Mouse (Mus musculus) kidney, embryonic 16.5 days (tissue): Measurements from ENCODE around the gene Vps35l. TPM values are rescaled to one million over a fixed set of nuclear protein-coding genes. Genes with fewer than 3 reads are reported as not detected.
A peak's percentile ranks its signal among the peaks of the same experiment; 100 is the strongest.

Source experiments
- ATAC-seq: fragments of 200-750 bp; cut with Nextera tagmentation; 2 replicates; pipeline ENCODE4 v1.8.0; 2017; ENCODE audit warnings: moderate TSS enrichment; ENCODE audit not compliant: low FRiP score, low TSS enrichment
- H3K27ac ChIP-seq: fragments of 300-500 bp; sonication (generic); 2 replicates; pipeline ENCODE4 v1.5.1; 2014; ENCODE audit warnings: low read length
- H3K27me3 ChIP-seq: fragments of 300-500 bp; sonication (generic); 2 replicates; pipeline ENCODE4 v1.6.1; 2014; ENCODE audit warnings: low read length, control low read depth, mixed read lengths; ENCODE audit not compliant: insufficient read depth
- H3K36me3 ChIP-seq: fragments of 300-500 bp; sonication (generic); 2 replicates; pipeline ENCODE4 v1.6.1; 2014; ENCODE audit warnings: low read length, control low read depth, mixed read lengths; ENCODE audit not compliant: insufficient read depth
- H3K4me1 ChIP-seq: fragments of 300-500 bp; sonication (generic); 2 replicates; pipeline ENCODE4 v1.6.1; 2014; ENCODE audit warnings: low read length, control low read depth, mixed read lengths; ENCODE audit not compliant: insufficient read depth
- H3K4me2 ChIP-seq: fragments of 300-500 bp; sonication (generic); replicated peaks from 2 replicates; pipeline ENCODE4 v1.6.1; 2014; ENCODE audit warnings: low read depth, low read length
- H3K4me3 ChIP-seq: fragments of 300-500 bp; sonication (generic); 2 replicates; pipeline ENCODE4 v1.5.1; 2014; ENCODE audit warnings: mild to moderate bottlenecking, low read length
- H3K9ac ChIP-seq: fragments of 300-500 bp; sonication (generic); replicated peaks from 2 replicates; pipeline ENCODE4 v1.6.1; 2014; ENCODE audit warnings: low read length
- H3K9me3 ChIP-seq: fragments of 300-500 bp; sonication (generic); 2 replicates; pipeline ENCODE4 v1.6.1; 2016; ENCODE audit warnings: low read length, control low read depth
- WGBS: fragments of 180-500 bp; shearing (Covaris S2); extraction: QIAGEN DNeasy Blood & Tissue Kit; methylation state at CpG from one replicate; pipeline ENCODE4 v1.1.7; 2014; 5-methylcytosine and 5-hydroxymethylcytosine counted together
- polyA plus RNA-seq: library from polyadenylated mRNA; unstranded; fragments of >200 nt; fragmentation: Nextera tagmentation; extraction: Ambion mirVana; gene quantifications from 2 replicates; pipeline ENCODE4 v1.2.1, GENCODE M21; 2015

Vps35l gene
- polyA plus RNA-seq, 1 experiment from 2014 or later: 72.8 TPM

GRCm38 (mm10) chr7:118821887-118822556, 82.0 kb downstream of the Vps35l start:
- no peak overlapping the region for H3K4me2 ChIP-seq
- no peaks in the 10 kb centered on the region for H3K9me3 ChIP-seq
- H3K4me3 ChIP-seq: no peak overlapping the region
- no peak for ATAC-seq
- H3K4me1 ChIP-seq: no peaks in the 10 kb centered on the region
- WGBS: 67% methylated on average over 12 of the region's 12 CpGs
- peaks cover 9% of the 10 kb centered on the region for H3K36me3 ChIP-seq
- no peaks in the 10 kb centered on the region for H3K27me3 ChIP-seq
- H3K9ac ChIP-seq: no peak overlapping the region
- H3K27ac ChIP-seq: no peak overlapping the region

DNA sequence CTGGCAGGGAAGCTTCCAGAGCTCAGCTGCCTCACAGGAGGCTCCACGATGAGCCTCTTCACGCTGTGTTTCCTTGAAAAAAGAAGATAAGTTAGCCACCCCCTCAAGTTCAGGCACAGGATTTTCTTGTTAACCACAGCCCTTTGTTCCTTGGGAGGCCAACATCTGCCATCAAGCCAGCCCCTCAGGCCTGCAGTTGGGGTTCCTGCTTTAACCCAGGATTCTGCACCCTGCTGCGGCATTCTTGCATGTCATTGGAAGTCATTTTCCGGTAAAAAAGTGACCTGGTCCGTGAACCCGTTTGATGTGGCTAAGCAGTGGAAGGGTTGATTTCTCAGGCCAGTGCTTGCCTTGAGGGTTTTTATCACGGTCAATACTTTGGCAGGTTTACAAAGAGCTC, 84.4 kb downstream of the Vps35l start:
- no peak for ATAC-seq
- peak overlapping the region; percentile 36; the same call in 1 of the 2 replicates for H3K9ac ChIP-seq
- 0 out of 2 replicates have a peak, but pooled peaks cover 4% of the 10 kb centered on the region for H3K4me1 ChIP-seq
- H3K9me3 ChIP-seq: no peaks in the 10 kb centered on the region
- H3K27ac ChIP-seq: peak overlapping the region; percentile 80
- H3K27me3 ChIP-seq: no peaks in the 10 kb centered on the region
- H3K4me2 ChIP-seq: no peak overlapping the region
- H3K4me3 ChIP-seq: no peak overlapping the region
- WGBS: 53% methylated on average over 7 of the region's 7 CpGs
- H3K36me3 ChIP-seq: peaks cover 9% of the 10 kb centered on the region

GRCm38 (mm10) chr7:118827975-118828416, 88.0 kb downstream of the Vps35l start:
- Histone ChIP-seq H3K9me3 (no peaks in the 10 kb centered on the region), H3K36me3 (peaks cover 13% of the 10 kb centered on the region), H3K4me3 (no peak overlapping the region), H3K4me1 (0 out of 2 replicates have a peak, but pooled peaks cover 4% of the 10 kb centered on the region), H3K4me2 (no peak overlapping the region), H3K9ac (no peak overlapping the region), H3K27me3 (no peaks in the 10 kb centered on the region), H3K27ac (no peak overlapping the region)
- WGBS: 81% methylated on average over 5 of the region's 5 CpGs
- ATAC-seq: no peak

DNA sequence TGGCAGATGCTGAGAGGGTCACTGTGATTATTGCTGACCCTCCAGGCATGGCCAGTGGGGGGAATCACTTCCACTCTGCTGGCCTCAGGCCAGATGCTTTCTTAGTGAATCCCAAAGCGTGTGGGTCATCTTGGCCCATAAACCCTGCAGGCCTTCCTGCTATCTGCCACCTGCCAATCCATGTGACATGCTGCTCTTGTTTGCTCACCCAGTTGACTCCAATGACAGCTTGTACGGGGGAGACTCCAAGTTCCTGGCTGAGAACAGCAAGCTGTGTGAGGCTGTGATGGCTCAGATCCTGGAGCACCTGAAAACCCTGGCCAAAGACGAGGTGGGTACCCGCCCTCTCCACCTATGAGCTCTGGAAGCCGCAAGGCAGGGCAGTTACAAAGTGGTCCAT, 97.9 kb downstream of the Vps35l start:
- Histone ChIP-seq H3K27ac (no peak overlapping the region), H3K4me2 (no peak overlapping the region), H3K27me3 (no peaks in the 10 kb centered on the region), H3K9me3 (no peaks in the 10 kb centered on the region), H3K4me1 (no peaks in the 10 kb centered on the region), H3K4me3 (no peak overlapping the region), H3K36me3 (peaks cover 60% of the 10 kb centered on the region), H3K9ac (no peak overlapping the region)
- WGBS: 75% methylated on average over 5 of the region's 5 CpGs
- ATAC-seq: no peak

GRCm38 (mm10) chr7:118841030-118841745, 101.2 kb downstream of the Vps35l start:
- no peaks in the 10 kb centered on the region for H3K27me3 ChIP-seq
- peaks cover 78% of the 10 kb centered on the region for H3K36me3 ChIP-seq
- no peak overlapping the region for H3K4me2 ChIP-seq
- H3K9ac ChIP-seq: no peak overlapping the region
- H3K4me1 ChIP-seq: no peaks in the 10 kb centered on the region
- no peak overlapping the region for H3K4me3 ChIP-seq
- 79% methylated on average over 8 of the region's 8 CpGs for WGBS
- no peak for ATAC-seq
- no peak overlapping the region for H3K27ac ChIP-seq
- H3K9me3 ChIP-seq: no peaks in the 10 kb centered on the region

DNA sequence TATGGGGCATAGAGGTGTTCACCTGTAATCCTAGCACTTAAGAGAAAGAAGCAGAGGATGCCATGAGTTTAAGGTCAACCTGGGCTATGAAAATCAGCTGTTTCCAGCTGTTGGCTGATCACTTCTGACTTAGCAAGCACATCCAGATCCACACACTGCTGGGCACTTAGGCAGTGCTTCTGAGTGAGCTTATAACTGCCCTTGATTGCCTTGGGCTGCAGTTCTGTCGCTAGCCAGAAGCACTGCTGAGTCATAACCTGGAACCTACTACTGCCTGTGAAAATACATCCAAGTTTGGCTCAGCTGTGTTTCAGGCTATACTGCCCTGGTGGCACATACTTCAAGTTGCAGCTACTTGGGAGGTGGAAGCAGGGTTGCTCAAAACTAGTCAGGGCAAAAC, 101.8 kb downstream of the Vps35l start:
- no peak overlapping the region for H3K4me2 ChIP-seq
- H3K27me3 ChIP-seq: no peaks in the 10 kb centered on the region
- H3K4me3 ChIP-seq: no peak overlapping the region
- no peak for ATAC-seq
- H3K27ac ChIP-seq: no peak overlapping the region
- no peak overlapping the region for H3K9ac ChIP-seq
- 46% methylated on average over 1 of the region's 1 CpGs for WGBS
- H3K4me1 ChIP-seq: no peaks in the 10 kb centered on the region
- H3K9me3 ChIP-seq: no peaks in the 10 kb centered on the region
- H3K36me3 ChIP-seq: peaks cover 78% of the 10 kb centered on the region

DNA sequence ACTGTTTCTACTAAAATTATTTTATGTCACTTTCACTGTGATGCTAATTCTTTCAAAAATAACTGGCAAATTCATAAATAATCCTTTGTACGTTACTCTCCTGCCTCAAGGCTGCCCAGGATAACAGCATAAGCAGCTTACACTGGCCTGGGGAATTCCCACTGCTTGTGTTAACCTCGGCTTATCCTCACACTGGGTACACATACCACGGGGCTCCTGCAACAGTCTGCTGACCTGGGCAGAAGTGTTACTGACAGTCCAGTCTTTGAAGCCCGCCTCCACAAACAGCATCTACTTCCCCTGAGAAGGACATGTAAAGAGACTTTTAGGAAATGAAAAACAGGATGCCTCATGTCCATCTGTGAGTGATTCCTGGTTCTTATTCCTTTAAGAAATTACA, 102.9 kb downstream of the Vps35l start:
- Histone ChIP-seq H3K4me2 (no peak overlapping the region), H3K4me1 (no peaks in the 10 kb centered on the region), H3K9me3 (no peaks in the 10 kb centered on the region), H3K27me3 (no peaks in the 10 kb centered on the region), H3K4me3 (no peak overlapping the region), H3K36me3 (peaks cover 76% of the 10 kb centered on the region), H3K27ac (no peak overlapping the region), H3K9ac (no peak overlapping the region)
- 72% methylated on average over 4 of the region's 4 CpGs for WGBS
- ATAC-seq: no peak

- Histone ChIP-seq H3K27ac (no peak overlapping the region), H3K36me3 (peaks cover 88% of the 10 kb centered on the region), H3K27me3 (no peaks in the 10 kb centered on the region), H3K9ac (no peak overlapping the region), H3K9me3 (no peaks in the 10 kb centered on the region), H3K4me1 (peaks cover 7% of the 10 kb centered on the region), H3K4me3 (no peak overlapping the region), H3K4me2 (no peak overlapping the region)
- WGBS: 85% methylated on average over 5 of the region's 5 CpGs
- ATAC-seq: no peak
These were observed 105.1 kb downstream of the Vps35l start for GRCm38 (mm10) chr7:118845141-118845540.

DNA sequence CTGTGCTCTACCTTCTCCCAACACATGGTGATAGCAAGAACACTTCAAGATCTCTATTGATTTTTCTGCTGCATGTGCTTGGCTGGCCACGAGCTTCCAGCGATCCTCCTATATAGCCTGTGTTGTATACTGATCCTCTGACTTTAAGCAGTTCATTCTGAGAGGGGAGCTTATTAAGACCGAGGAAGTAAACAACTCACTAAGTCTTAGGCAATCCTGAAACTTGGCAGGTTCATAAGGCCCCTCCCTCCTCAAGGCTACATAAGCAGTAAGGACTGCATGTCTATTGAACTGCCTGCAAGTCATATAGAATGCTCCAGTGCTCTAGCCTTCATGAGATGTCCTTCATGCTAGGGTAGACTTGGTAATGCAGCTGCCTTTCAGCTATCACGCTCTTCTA, 106.3 kb downstream of the Vps35l start:
- no peak for ATAC-seq
- no peak overlapping the region for H3K27ac ChIP-seq
- H3K27me3 ChIP-seq: no peaks in the 10 kb centered on the region
- no peaks in the 10 kb centered on the region for H3K9me3 ChIP-seq
- no peak overlapping the region for H3K4me3 ChIP-seq
- peaks cover 7% of the 10 kb centered on the region for H3K4me1 ChIP-seq
- H3K4me2 ChIP-seq: no peak overlapping the region
- H3K9ac ChIP-seq: no peak overlapping the region
- H3K36me3 ChIP-seq: peaks cover 92% of the 10 kb centered on the region
- 96% methylated on average over 4 of the region's 4 CpGs for WGBS

- 73% methylated on average over 10 of the region's 10 CpGs for WGBS
- Histone ChIP-seq H3K36me3 (peaks cover 83% of the 10 kb centered on the region), H3K4me3 (no peak overlapping the region), H3K27ac (peak overlapping the region; percentile 81), H3K27me3 (no peaks in the 10 kb centered on the region), H3K4me1 (peaks cover 7% of the 10 kb centered on the region), H3K4me2 (no peak overlapping the region), H3K9ac (no peak overlapping the region), H3K9me3 (no peaks in the 10 kb centered on the region)
- 0 out of 2 replicates have a peak, but pooled peaks have one; percentile 25 for ATAC-seq
These were observed 108.8 kb downstream of the Vps35l start for GRCm38 (mm10) chr7:118848796-118849195.
